Mouse (Mus musculus) midbrain, embryonic 11.5 days (tissue): Measurements from ENCODE around the gene Prkra. TPM values are rescaled to one million over a fixed set of nuclear protein-coding genes. Genes with fewer than 3 reads are reported as not detected.

ENCODE experiments used
- ATAC-seq: fragments of 200-750 bp; cut with Nextera tagmentation; 2 replicates; pipeline ENCODE4 v1.8.0; 2017; ENCODE audit warnings: moderate TSS enrichment, moderate library complexity; ENCODE audit not compliant: low FRiP score
- DNase-seq: peaks from one replicate; pipeline ENCODE4 v3.0.0; 2015; ENCODE audit warnings: low spot score; ENCODE audit errors: missing footprints
- H3K27ac ChIP-seq: fragments of 300-500 bp; sonication (generic); 2 replicates; pipeline ENCODE4 v1.5.1; 2014; ENCODE audit warnings: low read depth, low read length
- H3K27me3 ChIP-seq: fragments of 300-500 bp; sonication (generic); 2 replicates; pipeline ENCODE4 v1.6.1; 2014; ENCODE audit warnings: mild to moderate bottlenecking, low read length, moderate library complexity, mixed read lengths; ENCODE audit not compliant: control insufficient read depth, insufficient read depth
- H3K36me3 ChIP-seq: fragments of 300-500 bp; sonication (generic); 2 replicates; pipeline ENCODE4 v1.6.1; 2014; ENCODE audit warnings: mild to moderate bottlenecking, low read length, moderate library complexity, mixed read lengths; ENCODE audit not compliant: control insufficient read depth, insufficient read depth
- H3K4me1 ChIP-seq: fragments of 300-500 bp; sonication (generic); 2 replicates; pipeline ENCODE4 v1.6.1; 2014; ENCODE audit warnings: low read length; ENCODE audit not compliant: control insufficient read depth, insufficient read depth
- H3K4me2 ChIP-seq: fragments of 300-500 bp; sonication (generic); 2 replicates; pipeline ENCODE4 v1.6.1; 2014; ENCODE audit warnings: mild to moderate bottlenecking, moderate library complexity
- H3K4me3 ChIP-seq: fragments of 300-500 bp; sonication (generic); 2 replicates; pipeline ENCODE4 v1.5.1; 2014; ENCODE audit warnings: low read depth, low read length
- H3K9ac ChIP-seq: fragments of 300-500 bp; sonication (generic); 2 replicates; pipeline ENCODE4 v1.6.1; 2014; ENCODE audit warnings: low read length
- H3K9me3 ChIP-seq: fragments of 300-500 bp; sonication (generic); 2 replicates; pipeline ENCODE4 v1.6.1; 2016; ENCODE audit warnings: low read length; ENCODE audit not compliant: control insufficient read depth
- WGBS: fragments of 180-500 bp; shearing (Covaris S2); extraction: QIAGEN DNeasy Blood & Tissue Kit; methylation state at CpG from one replicate; pipeline ENCODE4 v1.1.7; 2014; 5-methylcytosine and 5-hydroxymethylcytosine counted together
- polyA plus RNA-seq: library from polyadenylated mRNA; unstranded; fragments of >200 nt; fragmentation: Nextera tagmentation; extraction: Ambion mirVana; gene quantifications from 2 replicates; pipeline ENCODE4 v1.2.1, GENCODE M21; 2014

The Prkra gene
- polyA plus RNA-seq, 1 experiment from 2014 or later = 90.9 TPM

DNA sequence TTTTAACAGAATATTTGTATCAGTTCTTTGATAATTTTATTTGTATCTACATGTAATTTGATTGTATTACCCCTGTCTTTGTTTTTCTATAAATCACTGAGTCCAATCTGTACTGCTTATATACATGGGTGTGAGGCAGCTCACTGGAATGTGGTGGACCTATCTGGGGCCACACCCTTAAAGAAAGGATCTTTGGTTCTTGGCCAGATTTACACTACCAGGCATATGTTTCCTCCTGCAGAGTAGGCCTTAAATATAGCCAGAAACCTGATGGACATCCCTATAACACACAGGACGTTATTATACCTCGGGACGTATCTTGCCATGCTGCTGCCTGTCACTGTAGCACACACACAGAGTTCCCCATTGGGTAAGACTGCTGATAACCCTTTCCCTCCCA, 35.8 kb downstream of the Prkra start:
- no peak overlapping the region for H3K9ac ChIP-seq
- H3K9me3 ChIP-seq = no peaks in the 10 kb centered on the region
- H3K4me2 ChIP-seq = no peak overlapping the region
- H3K36me3 ChIP-seq = no peaks in the 10 kb centered on the region
- H3K27ac ChIP-seq = no peak overlapping the region
- H3K27me3 ChIP-seq = no peaks in the 10 kb centered on the region
- WGBS = 87% methylated on average over 3 of the region's 3 CpGs
- DNase-seq = no peak
- no peak for ATAC-seq
- no peak overlapping the region for H3K4me3 ChIP-seq
- H3K4me1 ChIP-seq = no peaks in the 10 kb centered on the region

DNA sequence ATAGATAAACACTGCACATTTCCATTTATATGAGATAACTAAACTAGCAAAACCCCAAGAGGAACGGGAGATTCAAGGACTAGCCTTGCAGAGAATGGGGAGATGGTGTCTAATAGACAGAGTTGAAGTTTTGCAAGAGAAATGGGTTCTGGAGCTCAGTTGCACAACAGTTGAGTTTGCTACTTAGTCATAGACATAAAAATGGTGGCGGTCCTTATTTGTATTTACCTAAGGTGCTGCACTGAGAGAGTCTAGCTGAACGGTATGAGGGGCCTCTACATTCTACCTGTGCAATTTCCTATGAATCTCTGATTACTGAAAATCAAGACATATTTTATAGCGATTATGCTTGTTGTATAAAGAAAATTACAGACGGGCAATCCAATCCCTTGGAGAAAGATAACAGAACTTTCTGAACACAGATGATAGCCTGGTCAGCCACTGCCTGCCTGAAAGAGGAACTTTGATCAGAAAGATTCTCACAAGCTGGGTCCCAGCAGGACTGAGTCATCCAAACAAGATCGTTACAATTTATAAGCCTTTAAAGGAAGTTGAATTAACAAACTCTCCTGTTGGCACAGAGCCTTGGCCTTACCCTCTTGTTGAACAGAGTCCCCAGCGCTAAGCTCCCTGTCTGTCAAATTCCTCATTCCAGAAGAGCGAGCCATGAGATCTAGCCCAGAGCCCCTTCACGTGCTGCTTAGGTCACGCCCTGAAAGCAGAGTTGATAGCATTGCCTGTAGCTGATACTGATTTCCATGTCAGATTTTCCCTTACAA, 37.3 kb downstream of the Prkra start:
- DNase-seq (no peak), ATAC-seq (no peak)
- H3K27ac ChIP-seq = no peak overlapping the region
- no peaks in the 10 kb centered on the region for H3K4me1 ChIP-seq
- H3K4me3 ChIP-seq = no peak overlapping the region
- no peaks in the 10 kb centered on the region for H3K27me3 ChIP-seq
- H3K36me3 ChIP-seq = no peaks in the 10 kb centered on the region
- H3K9me3 ChIP-seq = no peaks in the 10 kb centered on the region
- no peak overlapping the region for H3K9ac ChIP-seq
- 94% methylated on average over 10 of the region's 10 CpGs for WGBS
- no peak overlapping the region for H3K4me2 ChIP-seq

DNA sequence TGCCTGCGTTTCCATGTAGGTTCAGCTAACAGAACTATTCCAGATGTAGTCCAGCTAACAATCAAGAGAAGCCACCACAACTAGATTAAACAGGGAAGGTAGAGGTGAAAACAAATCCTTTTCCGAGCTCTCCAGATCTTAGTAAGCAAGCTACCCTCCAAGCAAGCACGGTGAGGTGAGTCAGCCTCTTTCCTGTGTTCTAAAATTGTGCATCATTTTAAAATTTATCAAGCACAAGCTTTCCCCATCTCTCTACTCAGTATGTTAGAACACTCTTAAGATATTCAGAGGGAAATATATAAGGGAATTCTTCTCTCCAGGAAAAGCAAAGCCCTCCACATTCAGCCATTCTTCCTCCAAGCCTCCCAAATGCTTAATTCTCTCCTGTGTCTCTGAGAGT, 41.1 kb downstream of the Prkra start:
- H3K9ac ChIP-seq = no peak overlapping the region
- H3K36me3 ChIP-seq = no peaks in the 10 kb centered on the region
- no peak for DNase-seq
- 89% methylated on average over 3 of the region's 3 CpGs for WGBS
- no peak for ATAC-seq
- H3K4me2 ChIP-seq = no peak overlapping the region
- H3K27me3 ChIP-seq = no peaks in the 10 kb centered on the region
- no peak overlapping the region for H3K4me3 ChIP-seq
- no peak overlapping the region for H3K27ac ChIP-seq
- no peaks in the 10 kb centered on the region for H3K9me3 ChIP-seq
- no peaks in the 10 kb centered on the region for H3K4me1 ChIP-seq

DNA sequence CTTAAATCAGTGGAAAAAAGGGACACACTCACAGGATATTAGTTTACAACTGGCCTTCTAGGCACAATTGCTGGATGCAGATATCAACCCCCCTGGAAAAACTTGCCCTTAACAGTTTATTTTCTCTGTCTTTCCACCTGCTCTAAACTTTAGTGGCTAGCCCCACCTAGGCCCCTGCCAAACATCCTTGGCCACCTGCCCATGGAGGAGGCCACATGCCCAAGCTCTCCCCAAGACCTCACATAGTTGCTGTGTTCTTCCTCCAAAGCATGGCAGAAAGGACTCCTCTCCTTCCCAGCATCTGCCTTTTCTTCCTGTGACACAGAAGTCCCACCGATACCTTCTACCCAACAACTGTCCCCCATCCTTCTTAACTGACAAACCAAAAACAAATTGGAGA, 45.6 kb downstream of the Prkra start:
- Histone ChIP-seq H3K27ac (no peak overlapping the region), H3K4me2 (no peak overlapping the region), H3K9ac (no peak overlapping the region), H3K36me3 (no peaks in the 10 kb centered on the region), H3K9me3 (no peaks in the 10 kb centered on the region), H3K4me3 (no peak overlapping the region), H3K4me1 (no peaks in the 10 kb centered on the region), H3K27me3 (no peaks in the 10 kb centered on the region)
- DNase-seq = no peak
- no peak for ATAC-seq
- WGBS = 100% methylated on average over 1 of the region's 1 CpGs

DNA sequence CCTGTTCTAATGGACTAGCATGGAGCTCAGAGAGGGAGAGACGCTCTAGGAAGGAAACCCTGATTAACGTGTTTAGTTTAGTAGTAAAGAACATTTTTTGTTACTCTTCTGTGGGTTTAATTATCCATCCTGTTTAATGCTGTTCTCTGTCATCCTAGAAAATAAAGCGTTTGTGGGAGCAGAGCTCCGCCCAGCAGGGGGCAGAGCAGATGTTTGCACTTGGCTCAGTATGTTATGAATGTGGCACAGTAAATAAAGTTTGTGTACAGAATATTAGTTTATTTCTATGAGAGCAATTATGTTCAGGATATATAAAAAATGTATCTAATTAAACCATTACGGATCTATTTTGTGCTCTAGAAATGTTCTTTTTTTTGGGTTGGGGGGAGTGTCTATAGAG, 48.6 kb downstream of the Prkra start:
- H3K9me3 ChIP-seq = no peaks in the 10 kb centered on the region
- no peak overlapping the region for H3K4me3 ChIP-seq
- 78% methylated on average over 5 of the region's 5 CpGs for WGBS
- no peaks in the 10 kb centered on the region for H3K36me3 ChIP-seq
- no peak for ATAC-seq
- DNase-seq = no peak
- no peaks in the 10 kb centered on the region for H3K27me3 ChIP-seq
- no peaks in the 10 kb centered on the region for H3K4me1 ChIP-seq
- H3K27ac ChIP-seq = no peak overlapping the region
- no peak overlapping the region for H3K4me2 ChIP-seq
- H3K9ac ChIP-seq = no peak overlapping the region

DNA sequence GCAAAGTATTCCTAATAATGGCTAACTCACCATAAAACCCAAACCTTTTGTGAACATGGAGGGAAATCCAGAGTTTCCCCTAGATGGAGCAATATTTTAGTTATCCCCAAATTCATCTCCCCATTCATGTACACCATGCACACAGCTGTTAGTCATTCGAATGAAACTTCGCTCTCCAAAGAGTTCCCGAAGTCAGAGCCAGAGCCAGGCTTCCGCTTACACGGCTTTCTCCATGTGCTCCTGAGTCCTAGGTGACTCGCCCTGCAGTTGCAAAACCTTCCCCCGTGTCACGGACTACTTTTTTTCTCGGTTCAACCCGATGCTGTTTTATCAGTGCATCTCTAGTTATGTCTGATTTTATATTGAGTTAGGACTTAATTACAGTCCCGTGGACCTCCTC, 50.3 kb downstream of the Prkra start:
- no peak overlapping the region for H3K9ac ChIP-seq
- no peaks in the 10 kb centered on the region for H3K4me1 ChIP-seq
- no peak for DNase-seq
- H3K27ac ChIP-seq = no peak overlapping the region
- WGBS = 87% methylated on average over 11 of the region's 11 CpGs
- H3K27me3 ChIP-seq = no peaks in the 10 kb centered on the region
- no peak overlapping the region for H3K4me3 ChIP-seq
- H3K9me3 ChIP-seq = no peaks in the 10 kb centered on the region
- no peak overlapping the region for H3K4me2 ChIP-seq
- ATAC-seq = no peak
- no peaks in the 10 kb centered on the region for H3K36me3 ChIP-seq

DNA sequence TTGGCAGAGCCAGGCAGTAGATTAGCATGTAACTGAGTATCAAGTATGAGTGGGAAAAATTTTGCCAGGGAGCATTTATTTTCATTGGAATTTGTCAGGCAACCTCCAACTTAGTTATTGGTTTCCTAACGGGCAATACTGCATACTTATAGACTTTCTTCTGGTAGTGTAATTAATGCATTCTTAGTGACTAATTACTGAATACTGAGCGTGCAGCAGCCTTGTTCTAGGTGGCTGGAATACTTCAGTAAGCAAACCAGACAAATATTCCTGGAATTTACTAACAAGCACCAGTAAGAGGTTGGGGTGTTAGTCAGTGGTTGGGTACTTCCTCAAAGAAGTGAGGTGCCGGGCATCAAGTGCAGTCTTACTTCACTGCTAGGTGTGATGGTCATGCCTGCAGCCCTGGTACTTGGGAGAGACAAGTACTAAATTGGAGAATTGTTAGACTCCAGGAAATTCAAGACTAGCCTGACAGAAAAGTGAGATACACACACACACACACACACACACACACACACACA, 55.4 kb downstream of the Prkra start:
- H3K4me1 ChIP-seq = no peaks in the 10 kb centered on the region
- no peak overlapping the region for H3K27ac ChIP-seq
- ATAC-seq = no peak
- no peak overlapping the region for H3K4me2 ChIP-seq
- 84% methylated on average over 3 of the region's 3 CpGs for WGBS
- no peaks in the 10 kb centered on the region for H3K36me3 ChIP-seq
- no peaks in the 10 kb centered on the region for H3K27me3 ChIP-seq
- H3K9ac ChIP-seq = no peak overlapping the region
- DNase-seq = no peak
- H3K9me3 ChIP-seq = no peaks in the 10 kb centered on the region
- no peak overlapping the region for H3K4me3 ChIP-seq

DNA sequence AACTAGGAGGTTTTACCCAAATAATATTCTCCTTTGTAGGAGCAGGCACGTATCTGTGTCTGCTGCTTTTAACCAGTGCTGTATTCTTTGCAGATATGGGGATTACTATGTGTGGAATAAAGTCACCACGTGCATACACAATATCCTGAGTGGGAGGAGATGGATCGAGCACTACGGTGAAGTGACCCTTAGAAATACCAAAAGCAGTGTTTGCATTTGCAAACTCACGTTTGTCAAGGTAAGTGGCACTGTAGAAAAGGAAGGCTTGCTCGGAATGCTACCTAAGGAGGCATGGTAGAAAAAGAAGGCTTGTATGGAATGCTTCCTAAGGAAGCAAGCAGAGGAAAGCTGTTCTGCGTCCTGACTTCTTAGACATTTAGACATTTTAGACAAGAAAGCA, 57.6 kb downstream of the Prkra start:
- Histone ChIP-seq H3K4me2 (no peak overlapping the region), H3K27ac (no peak overlapping the region), H3K4me3 (no peak overlapping the region), H3K4me1 (no peaks in the 10 kb centered on the region), H3K9me3 (no peaks in the 10 kb centered on the region), H3K9ac (no peak overlapping the region), H3K27me3 (no peaks in the 10 kb centered on the region), H3K36me3 (no peaks in the 10 kb centered on the region)
- DNase-seq (no peak), ATAC-seq (no peak)
- 90% methylated on average over 7 of the region's 7 CpGs for WGBS

DNA sequence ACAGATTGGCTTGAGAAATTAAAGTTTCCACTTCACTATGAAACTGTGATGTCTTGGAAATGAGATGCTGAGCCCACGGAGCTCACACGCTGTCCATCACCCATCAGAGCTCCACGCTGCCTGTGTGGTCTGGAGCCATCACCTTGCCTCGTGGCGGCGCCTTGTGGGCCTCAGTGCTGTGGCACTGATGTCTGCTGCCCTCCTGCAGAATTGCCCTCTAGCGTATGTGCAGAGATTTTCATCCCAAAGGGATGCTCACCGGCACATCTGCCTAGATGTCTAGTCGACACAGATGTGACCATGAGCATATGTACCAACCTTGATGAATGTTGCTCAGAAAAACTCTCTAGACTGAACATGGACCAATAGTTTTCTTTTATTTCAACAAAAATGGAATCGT, 60.9 kb downstream of the Prkra start:
- WGBS = 83% methylated on average over 10 of the region's 10 CpGs
- no peak for ATAC-seq

More for the DNA sequence above, 60.9 kb downstream of the Prkra start:
- Histone ChIP-seq H3K4me1 (no peaks in the 10 kb centered on the region), H3K9me3 (no peaks in the 10 kb centered on the region), H3K27ac (no peak overlapping the region), H3K36me3 (no peaks in the 10 kb centered on the region), H3K4me2 (no peak overlapping the region), H3K9ac (no peak overlapping the region), H3K4me3 (no peak overlapping the region), H3K27me3 (no peaks in the 10 kb centered on the region)
- no peak for DNase-seq
